Mouse (Mus musculus): ENCODE measurements around the gene 4930503E14Rik.
"Not testable (repeated sequence)": the region's sequence is repeated elsewhere in the genome, so short reads cannot be mapped to it uniquely, and the experiment has no call there.

The 4930503E14Rik gene

DNA sequence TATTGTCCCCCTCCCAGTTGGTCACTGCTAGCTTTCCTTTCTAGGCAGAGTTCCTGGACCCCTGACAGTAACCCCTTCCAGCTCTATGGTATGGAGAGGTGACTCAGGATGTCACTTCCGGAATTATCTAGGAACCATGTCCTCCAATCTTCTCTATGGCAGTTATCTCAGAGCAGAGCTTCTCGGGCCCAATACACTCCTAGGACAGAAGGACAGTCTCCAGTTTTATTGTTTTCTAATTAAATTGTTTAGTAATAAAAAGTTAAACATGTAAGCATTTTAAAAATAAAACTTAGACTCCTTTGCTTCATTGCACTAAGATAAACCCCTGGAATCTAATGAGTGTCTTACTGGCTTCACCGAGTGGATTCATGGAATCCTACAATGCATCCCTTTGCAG lies at the start of gene 4930503E14Rik:
Gene 4930503E14Rik, minus strand, starts transcription at position 101 of the 400 bp plus-strand sequence.
- DNase-seq, result not testable (repeated sequence)

DNA sequence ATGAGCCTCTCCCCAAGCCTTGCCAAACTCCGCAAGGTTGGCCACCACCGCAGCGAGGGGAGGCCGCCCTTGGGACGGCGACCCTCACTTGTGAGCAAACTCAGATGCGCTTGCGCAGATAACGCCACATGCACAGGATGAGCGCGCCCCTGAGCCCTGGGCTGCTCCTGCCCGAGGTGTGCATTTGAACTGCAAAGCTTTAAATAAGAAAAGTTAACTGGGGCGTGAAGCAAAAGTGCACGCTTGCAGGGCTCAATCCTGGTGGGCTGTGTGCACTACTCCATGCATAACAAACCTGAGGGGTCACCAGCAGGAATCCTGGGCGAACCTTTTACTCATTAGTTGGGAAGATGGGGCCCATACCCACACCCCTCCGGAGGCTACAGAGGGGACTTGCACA lies 35.0 kb upstream of the 4930503E14Rik start:
- DNase-seq, result no peak

DNA sequence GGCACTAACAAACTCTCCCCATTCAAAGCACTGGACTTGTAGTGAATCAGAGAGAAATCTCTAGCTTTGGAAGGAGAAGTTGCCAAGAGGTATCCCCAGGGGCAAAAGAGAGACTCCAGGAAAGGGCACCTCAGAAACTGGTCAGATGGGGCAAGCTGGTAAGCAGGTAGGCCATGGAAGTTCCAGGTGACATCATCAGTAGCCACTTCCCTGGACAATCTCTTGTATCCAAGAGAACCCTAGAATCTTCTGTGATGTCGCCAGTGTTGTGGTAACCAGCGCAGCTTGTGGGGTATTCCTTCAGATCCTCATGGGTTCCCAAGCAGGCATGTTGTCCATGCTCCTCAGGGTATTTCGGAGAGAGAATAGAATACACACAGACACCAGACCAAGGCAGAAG lies 15.7 kb downstream of the 4930503E14Rik start, which contains the start of gene Gm8212:
Gene Gm8212, plus strand, starts transcription at position 301 of the 400 bp plus-strand sequence.
- DNase-seq, result not testable (repeated sequence)

DNA sequence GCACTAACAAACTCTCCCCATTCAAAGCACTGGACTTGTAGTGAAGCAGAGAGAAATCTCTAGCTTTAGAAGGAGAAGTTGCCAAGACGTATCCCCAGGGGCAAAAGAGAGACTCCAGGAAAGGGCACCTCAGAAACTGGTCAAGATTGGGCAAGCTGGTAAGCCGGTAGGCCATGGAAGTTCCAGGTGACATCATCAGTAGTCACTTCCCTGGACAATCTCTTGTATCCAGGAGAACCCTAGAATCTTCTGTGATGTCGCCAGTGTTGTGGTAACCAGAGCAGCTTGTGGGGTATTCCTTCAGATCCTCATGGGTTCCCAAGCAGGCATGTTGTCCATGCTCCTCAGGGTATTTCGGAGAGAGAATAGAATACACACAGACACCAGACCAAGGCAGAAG lies 89.5 kb downstream of the 4930503E14Rik start, which contains the start of gene Gm3327:
Gene Gm3327, plus strand, starts transcription at position 301 of the 400 bp plus-strand sequence.
- DNase-seq, result not testable (repeated sequence)
